Mouse (Mus musculus) activated CD4-positive, CD25-positive, alpha-beta regulatory T cell, adult 4 months (primary cell): ENCODE measurements at regions not wholly inside any gene's neighbourhood (a gene's known extent, or its start where the extent isn't known, plus 50 kb on each side); places are given as distances from the start of the nearest gene placed in this dataset.

Experiments
- ATAC-seq: one replicate; pipeline ENCODE4 v1.8.0; 2017

DNA sequence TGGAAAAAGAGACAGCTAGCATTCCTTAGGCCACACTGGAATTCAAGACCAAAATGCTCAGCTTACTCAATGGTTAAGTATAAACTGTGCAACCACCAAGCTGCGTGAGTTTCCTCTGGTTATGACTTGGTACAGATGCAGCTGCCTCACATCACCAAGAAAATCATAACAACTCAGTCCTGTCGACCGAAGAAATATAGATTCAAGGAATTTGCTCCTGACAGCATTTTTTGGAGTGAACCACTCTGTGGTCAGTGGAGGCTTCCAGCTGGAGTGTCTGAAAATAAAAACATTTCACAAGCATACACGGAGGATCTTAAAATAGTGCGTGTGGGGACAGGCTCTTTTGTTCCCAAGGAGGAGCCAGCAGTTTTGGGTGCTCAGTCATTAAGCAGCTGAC is 253.8 kb downstream of the Bckdhb start:
- ATAC-seq, result no peak

DNA sequence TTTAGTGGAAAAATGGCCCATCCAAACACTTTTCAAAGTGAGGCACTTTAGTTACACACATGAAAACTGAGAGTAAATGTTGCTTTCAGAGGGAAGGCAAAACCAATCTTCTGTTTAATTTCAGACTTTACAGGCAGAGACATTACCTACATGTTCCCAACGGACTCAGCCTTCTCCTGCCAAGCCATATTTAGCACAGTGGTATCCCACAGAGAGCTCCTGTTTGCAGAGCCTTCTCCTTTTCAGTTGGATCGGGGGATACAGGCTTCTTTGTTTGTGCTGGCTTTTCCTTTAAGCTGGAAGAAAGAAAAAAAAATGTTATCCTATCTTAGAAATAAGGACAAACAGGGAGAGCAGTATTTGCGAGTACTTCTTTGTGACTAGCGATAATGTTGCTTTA is 254.3 kb downstream of the Bckdhb start:
- no peak for ATAC-seq

DNA sequence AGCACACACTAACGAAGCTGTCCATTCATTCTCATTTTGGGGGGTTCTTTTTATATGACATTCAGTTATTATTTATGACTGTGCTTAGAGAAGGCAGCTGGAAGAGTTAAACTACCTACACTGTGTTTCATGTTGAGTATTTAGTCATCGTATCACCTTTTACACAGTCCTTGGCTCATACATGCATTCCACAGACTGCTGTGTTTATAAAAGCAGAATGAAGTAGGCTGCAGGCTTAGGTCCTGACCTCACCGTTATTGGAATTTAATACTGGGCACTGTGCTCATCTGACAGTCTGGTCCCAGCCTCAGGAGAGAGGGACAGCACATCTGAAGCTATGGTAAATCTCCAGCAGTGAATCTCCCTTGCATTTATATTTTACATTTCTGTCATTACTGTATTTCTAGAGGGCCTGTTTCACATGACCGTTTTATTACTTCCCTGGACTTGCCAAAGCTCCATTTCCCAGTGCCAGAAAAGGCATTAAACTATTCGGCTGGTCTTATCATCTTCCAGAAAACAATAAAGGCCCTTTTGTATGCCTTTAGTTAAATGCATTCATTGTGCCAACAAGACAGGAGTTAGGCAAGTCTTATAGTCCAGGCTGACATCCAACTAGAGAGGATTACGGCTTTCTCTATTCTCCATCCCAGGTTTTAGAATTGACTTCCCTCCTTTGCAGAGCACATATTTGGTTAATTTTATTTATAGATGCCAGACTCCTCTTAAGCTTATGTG is 258.9 kb downstream of the Bckdhb start:
- no peak for ATAC-seq

DNA sequence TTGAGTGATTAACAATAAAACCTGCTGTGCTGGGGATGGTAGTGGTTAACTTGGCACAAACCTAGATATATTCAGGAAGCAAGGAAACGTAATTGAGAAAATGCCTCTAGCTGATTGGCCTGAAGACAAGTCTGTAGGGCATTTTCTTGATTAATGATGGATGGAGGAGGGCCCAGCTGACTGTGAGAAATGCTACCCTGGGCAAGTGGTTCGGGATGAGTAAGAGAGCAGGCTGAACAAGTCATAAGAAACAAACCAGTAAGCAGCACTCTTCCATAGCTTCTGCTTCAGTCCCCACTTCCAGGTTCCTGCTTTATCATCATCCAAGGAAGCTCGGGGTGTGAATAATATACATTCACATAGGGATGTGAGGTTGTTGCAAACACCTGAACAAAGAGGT is 262.6 kb downstream of the Bckdhb start:
- ATAC-seq, result no peak

DNA sequence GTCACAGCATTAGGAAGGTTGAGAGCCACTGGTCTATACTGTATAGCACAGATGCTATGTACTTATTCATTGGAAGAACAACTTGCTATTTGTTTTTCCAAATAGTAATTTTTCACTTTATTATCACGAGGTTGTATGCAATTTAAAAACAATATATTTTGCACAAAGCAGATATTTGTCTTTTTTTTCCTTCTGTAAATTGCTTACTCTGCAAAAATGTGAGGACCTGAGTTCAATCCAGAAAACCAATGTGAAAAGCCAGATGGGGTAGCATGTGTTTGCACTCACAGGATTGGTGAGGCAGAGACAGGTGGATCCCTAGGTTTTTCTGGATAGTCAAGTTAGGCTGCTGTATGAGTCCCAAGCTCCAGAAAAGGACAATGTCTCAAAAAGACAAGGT is 268.5 kb downstream of the Bckdhb start:
- no peak for ATAC-seq

DNA sequence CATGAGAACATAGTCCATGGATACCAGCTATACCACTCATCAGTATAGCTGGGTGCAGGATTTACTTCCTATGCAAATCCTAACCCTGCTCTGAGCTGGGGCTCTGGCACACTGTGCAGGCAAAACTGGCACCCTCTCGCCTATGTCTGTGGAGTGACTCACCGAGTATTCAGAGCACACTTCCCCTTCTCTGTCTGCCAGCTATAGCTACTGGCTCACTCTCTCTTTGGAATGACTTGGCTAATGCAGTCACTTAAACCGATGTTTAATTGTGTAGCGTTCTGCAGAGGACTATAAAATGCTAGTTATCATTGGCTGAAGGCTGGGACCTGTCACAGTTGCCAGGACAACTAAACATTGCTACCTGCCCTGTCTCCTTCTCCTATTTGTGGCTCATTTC is 269.8 kb downstream of the Bckdhb start:
- ATAC-seq, result no peak

DNA sequence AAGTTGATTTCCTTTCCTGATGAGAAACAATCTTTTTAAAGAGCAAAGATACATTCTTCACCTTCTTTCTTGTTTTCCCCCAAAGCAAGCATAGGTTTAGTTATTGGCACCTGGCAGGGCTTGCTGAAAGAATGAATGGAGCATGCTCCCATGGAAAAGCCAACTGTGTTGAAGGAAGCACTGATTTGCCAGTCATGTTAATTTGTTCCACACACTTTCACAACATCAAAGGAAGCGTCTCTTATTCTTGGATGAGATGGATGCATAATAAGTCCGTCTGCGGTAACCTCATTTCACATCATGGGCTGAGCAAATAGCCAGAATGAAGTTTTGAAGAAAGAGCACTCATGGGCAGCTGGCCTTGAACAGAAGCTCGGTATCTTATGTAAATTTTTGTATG is 270.4 kb downstream of the Bckdhb start:
- ATAC-seq, result no peak

DNA sequence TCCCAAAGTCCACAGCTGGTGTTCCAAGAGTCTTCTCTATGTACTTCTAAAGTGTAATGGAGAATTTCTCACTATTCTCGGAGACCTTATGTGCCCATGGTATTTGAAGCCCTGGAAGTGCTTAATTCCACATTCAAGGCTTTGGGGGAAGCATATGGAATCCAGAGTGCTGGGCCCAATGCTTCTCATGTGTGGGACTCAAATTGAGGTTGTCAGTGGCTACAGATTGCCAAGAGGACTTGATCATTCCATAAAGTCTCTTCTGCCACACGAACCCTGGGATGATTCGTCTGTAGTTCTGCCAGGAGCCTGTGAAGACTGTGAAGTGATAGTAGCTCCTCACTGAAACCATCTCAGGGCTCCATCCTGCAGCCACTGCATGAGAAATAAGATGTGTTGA is 275.3 kb downstream of the Bckdhb start:
- ATAC-seq, result no peak

DNA sequence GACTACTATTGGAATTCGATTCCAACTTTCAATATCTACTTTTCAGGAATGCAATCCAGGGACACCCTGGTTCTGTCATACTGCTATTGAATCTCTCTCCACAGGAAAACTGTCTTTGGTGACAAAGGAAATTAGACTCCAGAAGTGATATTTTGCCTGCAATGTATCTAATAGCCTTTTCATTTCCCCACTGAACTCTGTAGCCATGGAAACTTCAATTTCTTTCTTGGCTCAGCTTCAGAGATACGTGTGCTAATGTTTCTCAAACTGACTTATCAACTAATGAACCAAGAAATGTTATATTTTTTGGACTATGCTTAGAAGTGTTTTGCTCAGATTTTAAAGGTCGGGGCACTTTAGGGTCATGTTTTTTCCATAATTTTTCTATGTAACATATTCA is 279.1 kb downstream of the Bckdhb start:
- no peak for ATAC-seq

DNA sequence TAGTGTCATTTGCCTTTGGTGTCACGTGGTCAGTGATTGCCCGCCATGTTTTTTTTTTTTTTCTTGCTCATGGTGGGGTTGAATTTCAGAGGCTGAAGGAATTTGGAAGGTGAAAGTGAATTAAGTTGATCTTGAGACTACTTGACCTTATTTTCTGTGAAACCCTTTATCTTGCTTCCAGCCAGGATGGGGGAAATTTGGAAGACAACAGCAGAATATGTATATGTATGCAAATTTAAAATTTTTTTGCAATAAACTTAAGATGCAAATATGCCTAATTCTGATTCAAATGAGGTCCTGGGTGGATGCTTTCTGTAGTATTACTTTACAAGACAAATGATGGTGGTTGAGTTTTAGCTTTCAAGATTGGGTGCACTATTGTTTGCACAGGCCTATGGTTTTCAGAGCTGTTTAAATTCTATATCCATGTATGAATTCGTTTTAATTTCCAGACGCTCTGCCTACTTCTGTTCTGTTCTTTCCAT is 315.6 kb downstream of the Bckdhb start:
- no peak for ATAC-seq

DNA sequence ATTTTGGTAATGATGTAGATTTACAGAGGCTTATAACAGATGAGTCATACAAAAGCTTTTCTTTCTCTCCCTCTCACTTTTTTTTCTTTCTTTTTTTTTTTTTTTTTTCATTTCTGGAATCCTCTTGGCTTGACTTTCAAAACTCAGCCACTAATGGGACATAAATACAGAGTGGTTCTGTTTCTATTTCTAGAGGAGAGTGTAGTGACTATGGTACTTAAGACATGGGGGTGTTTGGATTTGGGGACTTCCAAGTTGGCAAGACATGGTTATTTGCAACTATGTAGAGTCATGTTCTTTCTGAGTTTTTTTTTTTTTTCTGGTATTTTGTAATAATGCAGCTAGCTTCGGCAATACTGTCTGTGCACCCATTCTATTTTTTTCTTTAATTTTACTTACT is 324.8 kb downstream of the Bckdhb start:
- ATAC-seq, result no peak

DNA sequence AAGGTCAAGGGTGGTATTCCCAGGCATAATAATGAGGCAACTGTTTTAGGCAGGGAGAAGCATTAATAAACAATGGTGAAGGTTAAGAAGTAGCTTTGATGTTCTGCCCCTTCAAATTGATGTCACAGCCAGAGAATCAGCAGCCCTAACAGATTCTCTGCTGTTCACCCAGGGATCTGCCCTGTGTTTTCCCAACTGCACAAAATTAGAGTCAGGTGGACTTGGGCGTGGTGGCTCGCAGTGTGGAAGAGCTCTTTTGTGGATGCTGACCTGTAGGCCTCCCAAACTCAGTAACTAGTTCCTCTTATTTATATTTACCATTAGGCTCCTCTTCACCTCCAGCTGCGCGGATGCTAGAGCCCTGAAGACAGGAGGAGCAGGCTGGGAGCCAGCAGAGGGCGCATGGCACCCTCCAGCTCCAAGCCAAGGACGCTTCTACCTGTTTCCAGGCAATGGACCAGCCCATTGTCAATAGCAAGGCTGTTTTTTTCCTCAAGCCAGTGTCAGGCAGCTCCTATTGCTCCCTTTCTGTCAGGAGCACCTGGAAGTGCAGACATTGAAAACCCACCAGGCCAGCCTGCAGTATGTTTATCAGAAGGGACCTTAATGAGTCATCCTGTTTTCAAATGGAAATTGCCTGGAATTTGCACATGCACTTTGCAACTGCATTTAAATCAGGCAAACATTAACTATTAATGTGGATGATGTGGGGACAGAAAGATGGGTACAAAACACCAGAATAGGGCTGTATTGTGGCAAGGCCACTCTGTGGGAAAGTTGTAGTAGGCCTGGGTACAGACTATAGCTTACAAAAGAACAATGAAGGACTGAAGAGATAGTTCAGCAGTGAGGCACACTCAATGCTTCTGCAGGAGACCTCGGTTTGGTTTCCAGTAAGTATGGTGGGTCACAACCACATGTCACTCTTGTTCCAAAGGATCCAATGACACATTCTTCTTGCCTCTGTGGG is 328.4 kb downstream of the Bckdhb start:
- ATAC-seq, result no peak

DNA sequence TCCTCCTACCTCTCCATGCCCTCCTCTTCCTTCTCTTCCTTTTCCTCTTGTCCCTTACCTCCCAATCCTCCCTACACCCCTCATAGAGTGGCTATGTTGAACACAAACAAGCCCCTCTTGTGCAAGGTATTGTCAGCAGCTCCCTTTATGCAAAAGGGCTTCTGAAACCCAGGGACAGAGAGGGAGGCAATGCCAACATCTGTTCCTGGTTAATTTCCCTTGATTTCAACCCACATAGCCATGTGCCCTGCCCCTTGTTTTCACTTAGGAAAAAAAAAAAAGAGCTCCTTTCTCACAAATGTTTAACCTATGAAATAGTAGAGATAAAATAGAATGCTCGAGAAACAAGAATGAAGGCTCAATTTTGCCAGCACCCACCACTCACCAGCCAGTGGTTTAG is 333.5 kb downstream of the Bckdhb start:
- no peak for ATAC-seq

DNA sequence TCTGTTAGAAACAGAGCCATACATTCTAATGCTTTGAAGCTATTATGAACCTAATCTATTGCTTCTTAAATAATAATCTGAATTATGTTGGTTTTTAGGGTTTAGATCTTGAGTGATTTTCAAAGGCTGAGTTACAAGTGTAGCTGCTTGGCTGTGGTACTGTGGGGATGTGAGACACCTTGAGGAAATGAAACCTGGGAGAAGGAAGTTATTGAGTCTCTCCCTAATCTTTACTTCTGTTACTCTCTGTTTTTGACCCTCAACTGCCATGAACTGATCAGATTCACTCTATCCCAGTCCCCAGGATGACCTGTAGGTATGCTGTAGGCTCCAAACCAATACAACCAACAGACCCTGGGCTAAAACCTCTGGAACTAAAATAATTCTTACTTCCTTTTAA is 334.8 kb downstream of the Bckdhb start:
- ATAC-seq, result no peak

DNA sequence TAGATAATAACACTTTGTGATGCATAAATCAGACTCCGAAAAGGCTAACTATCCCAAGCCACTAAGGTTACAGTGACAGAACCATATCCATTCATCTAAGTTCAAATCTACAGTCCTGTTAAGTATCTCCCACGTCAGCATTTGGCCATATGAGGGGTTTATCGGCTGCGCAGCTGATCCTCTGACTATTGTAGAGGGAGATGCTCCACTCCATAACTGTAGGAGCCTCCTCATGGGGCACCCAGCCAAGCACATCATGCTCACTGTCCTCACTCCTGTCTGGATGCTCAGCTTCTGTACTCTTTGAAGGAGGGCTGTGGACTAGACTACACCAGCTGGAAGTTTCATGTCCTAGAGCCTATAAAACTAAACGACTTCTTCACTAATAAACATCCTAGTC is 337.2 kb downstream of the Bckdhb start:
- no peak for ATAC-seq

DNA sequence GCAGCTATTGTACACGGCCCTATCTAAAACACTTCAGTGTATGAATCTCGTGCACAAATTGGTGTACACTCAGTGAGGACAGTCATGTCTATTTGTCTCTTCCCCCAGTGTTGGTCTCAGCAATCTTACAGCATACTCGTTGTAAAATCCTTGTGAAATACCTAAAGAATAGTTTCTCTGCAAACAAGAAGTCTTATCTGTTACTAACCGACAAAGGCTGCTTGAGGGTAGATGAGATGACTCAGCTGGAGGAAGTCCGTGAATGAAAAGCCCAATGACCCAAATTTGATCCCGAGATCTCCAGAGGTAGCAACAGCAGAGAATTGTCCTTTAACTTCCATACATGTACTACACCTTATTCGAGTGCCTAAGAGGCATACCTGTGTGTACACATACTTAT is 342.0 kb downstream of the Bckdhb start:
- ATAC-seq, result no peak

DNA sequence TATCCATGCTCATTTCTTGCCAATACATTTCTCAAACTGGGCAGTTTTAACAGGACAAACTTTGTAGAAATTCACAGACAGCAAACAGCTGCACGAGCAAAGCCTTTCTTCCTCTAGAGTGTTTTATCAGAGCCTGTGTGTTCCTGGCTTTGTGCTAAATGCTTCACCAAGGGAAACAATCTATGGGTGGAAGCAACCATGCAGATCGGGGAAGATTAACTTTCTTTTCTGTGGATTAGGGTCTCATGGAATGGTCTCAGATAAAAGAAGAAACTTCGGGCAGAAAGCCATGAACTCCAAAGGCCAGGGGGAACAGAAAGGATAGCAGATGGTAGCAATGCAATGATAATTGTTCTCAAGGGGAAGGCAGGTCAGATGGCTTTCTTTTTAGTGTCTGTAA is 349.7 kb downstream of the Bckdhb start:
- ATAC-seq, result no peak

DNA sequence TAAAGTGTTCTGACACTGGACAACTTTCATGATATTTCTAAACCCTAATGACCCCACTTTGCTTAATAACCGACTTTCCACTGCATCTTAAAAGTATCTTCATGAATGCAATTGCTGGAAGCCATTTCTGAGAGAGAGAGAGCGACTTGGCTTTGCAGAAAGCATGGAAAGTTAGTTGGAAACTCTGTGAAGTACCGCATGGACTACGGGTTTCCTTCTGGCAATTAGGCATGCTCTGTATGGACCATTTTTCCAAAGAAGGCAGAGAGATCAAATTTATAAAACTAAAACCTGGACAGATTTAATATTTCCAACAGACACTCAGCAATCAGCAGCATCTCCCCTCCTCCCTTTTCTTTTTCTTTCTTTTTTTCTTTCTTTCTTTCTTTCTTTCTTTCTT is 353.4 kb downstream of the Bckdhb start:
- no peak for ATAC-seq

DNA sequence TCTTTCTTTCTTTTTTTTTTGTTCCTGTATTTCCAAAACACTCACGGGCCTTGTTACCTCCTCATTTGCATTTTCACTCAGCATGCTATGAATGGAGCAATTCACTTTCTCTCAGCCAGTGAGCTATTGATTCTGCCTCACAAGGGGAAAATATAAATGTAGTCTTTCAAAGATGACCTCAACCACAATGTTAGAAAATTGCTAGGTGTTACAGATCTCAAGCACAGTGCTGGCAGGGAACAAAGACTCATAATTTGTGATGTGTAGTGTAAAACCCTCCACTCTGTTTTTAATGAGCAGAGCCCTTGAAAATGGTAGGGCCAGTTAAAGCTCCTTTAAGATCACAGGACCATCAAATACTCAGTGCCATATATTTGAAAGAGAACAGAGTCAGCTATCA is 353.8 kb downstream of the Bckdhb start:
- ATAC-seq, result no peak

DNA sequence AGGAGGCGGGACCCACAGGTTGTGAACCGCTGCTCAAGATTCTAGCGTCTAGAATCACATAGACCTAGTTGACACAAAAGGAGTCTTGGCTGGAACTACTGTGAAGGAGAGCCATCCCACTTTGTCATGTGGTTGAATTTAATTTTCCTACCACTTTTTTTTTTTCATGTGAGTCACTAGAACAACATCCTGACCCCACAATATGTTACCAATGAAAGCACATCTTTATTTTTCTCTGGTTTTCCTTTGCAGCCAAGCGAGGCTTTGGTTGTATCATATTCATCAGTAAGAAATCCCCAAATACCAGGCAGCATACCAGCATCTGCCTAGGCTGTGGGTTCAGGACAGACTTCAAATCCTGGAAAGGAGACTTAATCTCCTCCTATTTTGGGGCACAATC is 356.0 kb downstream of the Bckdhb start:
- ATAC-seq, result no peak

DNA sequence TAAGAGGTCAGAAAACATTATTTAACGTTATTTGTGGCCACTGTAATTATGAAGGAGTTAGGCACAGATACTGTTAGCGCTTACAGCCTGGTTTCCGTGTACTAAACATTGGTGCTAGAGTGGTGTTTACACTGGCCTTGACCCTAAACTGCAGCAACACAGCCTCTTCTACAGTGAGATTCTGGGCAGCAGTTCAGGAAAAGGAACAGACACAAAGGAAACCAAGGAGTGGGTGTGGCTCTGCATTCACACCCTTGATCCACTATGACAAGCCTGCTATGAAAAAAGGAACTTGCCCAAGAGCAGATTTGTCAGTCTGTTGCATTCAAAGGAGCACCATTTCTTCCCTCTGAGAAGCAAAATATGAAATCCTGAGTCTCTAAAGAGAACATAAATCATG is 356.7 kb downstream of the Bckdhb start:
- ATAC-seq, result no peak

DNA sequence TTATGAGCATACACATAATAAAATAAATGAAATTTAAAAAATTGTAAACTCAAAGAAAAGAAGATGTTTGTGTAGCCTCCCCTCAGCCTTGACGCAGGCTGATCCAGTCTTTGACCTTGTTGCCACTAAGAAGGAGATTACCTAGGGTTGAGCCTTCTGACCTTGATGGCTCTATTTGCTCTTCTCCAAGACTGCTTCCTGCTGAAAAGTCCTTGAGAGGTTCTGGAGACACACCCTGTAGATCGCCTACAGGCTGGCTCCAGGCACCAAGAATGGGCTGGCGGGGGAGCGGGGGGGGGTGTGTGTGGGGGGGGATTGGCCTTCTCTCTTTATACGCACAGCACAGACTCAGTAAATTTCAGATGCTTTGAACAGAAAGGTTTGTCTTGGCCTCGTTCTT is 358.4 kb downstream of the Bckdhb start:
- ATAC-seq, result no peak

DNA sequence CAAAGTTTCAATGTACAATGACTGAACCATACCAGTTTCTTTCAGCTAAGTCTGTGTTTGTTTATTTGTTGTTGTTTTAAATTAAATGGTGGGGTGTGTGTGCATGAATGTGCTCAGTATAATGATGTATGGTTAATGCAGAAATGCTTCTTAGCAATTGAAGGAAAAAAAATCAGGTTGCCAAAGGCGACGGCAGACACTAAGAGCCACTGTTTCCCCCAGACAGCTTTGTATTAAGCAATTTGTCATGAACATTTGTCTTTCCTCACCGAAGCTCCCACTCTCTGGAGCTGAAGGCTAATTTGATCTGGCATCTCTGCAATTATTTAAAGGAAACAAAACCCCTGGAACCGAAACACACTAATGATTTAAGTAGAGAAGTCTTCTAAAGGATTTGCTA is 360.7 kb downstream of the Bckdhb start:
- no peak for ATAC-seq

DNA sequence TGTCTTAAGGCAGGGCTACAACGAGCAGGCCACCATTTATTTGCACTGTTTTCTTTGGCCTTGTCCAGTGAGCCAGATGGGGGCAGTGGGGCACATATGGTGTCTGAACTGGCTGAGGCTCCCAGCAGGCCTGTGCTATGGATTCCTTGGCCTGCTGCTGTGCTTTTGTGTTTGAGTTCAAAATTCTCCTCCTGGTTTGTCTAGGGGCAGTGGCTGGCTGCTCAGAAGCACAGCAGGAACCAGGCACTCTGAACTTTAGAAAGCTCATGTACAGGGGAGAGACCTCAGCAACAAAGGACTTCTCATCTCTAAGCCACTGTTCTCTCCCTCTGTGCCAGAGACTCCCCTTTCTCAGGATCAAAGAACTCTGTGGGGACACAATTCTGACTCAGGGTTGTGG is 370.9 kb downstream of the Bckdhb start:
- no peak for ATAC-seq
